Mouse (Mus musculus) ES-CJ7 (cell line): ENCODE measurements around the gene Olfr441.
"Not testable (repeated sequence)": the region's sequence is repeated elsewhere in the genome, so short reads cannot be mapped to it uniquely, and the experiment has no call there.

Source experiments
- DNase-seq: peaks from one replicate; pipeline ENCODE4 v3.0.0; 2011; ENCODE audit warnings: low read depth, low spot score

Olfr441 gene

GRCm38 (mm10) chr6:43106069-43106468 lies at the start of gene Olfr441:
Olfr441 (plus strand) TSS chr6:43106369.
- not testable (repeated sequence) for DNase-seq

- peak; percentile 19 for DNase-seq
Measured at GRCm38 (mm10) chr6:43078750-43079149, 27.4 kb upstream of the Olfr441 start.

DNA sequence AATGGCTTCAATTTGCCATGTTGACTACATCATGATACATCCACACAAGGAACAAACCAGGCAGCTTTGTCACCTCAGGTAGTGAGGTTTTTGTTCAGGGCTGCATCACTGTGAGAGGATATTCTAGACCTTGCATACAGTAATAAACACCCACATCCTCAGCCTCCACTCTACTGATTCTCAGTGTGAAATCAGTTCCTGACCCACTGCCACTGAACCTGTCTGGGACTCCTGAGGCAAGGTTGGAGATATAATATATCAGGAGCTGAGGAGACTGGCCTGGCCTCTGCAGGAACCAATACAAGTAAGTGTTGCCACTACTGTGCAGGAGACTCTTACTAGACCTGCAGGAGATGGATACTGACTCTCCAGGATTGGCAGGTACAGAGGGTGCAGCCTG lies 24.8 kb upstream of the Olfr441 start:
- not testable (repeated sequence) for DNase-seq

DNA sequence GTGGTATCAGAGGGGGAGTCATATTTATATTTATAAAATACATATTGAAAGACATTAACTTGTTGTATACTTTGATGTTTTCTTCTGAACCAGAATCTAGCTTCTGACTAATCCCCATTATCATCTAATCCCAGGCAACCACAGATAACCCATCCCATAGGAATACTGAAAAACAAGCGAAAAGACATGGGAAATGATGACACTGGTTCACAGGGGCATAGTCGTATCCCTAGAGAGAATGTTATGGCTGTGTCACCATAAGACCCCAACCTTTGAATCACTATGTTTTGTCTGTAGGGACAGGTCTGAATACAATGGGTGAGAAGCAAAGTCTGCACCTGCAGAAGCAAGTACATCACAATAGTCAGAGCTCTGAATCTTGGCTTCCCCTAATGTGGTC lies 40.1 kb downstream of the Olfr441 start, which contains the start of gene Olfr237-ps1:
TSS of gene Olfr237-ps1 (plus strand) at position 301 of the 400 bp plus-strand sequence.
- not testable (repeated sequence) for DNase-seq

DNA sequence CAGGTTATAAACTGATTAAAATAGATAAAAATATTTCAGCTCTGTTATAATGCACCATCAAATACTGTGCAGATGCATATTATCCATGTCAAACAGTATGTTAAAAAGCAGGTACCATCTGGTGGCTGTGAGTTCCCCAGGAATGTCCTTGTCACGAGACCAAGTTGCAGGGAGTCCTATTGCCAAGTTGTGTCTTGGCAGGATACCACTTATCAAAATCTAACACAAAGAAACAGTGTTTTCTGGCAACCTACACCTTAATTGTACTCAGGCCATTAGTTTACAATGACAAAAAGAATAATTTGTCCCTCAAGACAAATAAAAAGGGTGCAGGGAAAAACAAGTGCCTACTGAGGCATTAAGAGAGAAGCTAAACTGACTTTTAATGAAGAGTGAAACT lies 53.3 kb downstream of the Olfr441 start:
- no peak for DNase-seq

- no peak for DNase-seq
Measured at GRCm38 (mm10) chr6:43162982-43163381, 56.8 kb downstream of the Olfr441 start, which contains the start of gene Olfr437. Olfr437 (plus strand) TSS chr6:43163282.

- DNase-seq: no peak
Measured at GRCm38 (mm10) chr6:43167246-43167645, 61.1 kb downstream of the Olfr441 start.
